Mouse (Mus musculus): ENCODE results near the gene Nt5dc3.

The Nt5dc3 gene

DNA sequence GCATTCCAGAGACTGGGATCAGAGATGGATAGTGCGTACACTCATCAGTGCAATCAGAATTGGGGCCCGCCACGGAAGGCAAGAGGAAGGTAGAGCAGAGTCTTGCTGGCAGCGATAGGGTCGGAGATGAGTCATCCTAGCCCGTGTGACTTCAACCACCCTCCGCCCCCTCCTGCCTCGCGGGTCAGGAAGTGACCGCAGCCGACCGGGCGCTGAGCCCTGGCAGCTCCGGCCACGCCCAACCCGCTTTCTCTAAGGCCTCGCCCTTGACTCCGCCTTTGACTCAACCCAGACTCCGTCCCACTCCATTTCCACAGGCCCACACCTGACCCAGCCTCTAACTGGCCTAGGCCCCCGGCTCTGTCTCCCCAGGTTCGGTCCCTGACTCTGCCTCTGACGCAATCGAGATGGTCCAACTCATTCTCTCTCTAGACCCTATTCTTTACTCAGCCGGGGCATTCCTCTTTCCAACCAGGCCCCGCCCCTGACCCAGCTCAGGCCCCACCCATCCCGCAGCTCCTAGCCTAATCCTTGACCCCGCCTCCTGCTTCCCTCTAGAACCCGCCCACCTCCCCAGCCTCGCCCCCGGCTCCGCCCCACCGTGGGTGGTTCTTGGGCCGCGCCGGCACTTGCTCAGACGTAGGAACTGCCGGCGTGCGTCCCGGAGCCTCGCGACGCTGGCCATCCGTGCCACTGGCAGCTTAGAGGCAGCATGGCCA lies at the start of gene Nt5dc3:
Gene Nt5dc3, plus strand, starts transcription at position 608 of the 719 bp plus-strand sequence.
- in situ Hi-C loops (cut with MboI): no loop called here

DNA sequence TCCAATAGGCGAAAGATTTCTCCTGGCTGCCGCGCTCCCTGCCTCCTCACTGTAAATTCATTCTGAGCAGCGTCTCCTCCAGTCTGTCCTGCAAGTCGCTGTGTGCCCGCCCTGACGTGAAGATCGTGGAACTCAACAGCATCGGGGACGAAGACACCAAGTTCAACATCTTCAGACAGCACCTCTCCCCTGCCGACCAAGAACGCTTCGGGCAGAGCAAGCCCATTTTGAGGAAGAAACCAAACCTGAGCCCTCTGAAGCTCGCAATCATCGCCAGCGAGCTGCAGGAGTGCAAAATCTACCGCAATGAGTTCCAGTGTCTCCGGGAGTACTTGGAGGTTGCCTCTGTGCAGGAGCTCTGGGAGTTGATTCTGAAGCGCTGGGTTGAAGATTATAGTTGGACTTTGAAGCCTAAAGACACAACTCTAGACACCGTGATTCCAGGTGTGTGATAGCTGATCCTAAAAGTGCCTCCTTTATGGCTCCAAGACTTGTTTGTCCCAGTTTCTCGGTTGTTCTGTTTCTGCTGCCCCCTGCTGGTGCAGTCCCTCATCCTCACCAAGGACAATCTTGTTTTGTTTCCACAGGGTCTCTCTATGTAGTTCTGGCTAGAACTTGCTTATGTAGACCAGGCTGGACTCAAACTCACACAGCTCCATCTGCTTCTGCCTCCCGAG lies 47.8 kb upstream of the Nt5dc3 start:
- in situ Hi-C loops (cut with MboI): loop anchor here (25.0 kb wide), 1 partner anchor 244 kb away; the partner anchor contains the start of gene Syn3

DNA sequence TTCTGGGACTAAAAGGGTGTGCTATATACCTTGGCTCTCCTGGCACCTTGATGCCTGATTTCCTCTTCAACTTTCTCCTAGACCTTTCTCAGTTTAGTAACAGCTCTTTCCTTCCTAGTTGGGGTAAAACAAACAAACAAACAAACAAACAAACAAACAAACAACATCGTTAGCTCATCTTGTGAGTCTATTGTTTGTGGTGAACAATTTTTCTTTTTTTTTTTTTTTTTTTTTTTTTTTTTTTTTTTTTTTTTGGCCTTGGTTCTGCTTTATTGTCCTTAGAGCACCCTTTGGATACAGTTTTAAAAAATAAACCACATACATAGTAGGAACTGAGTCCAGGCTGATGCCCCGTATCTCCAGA lies 47.3 kb upstream of the Nt5dc3 start:
- in situ Hi-C loops (cut with MboI): loop anchor here (25.0 kb wide), 1 partner anchor 244 kb away; the partner anchor contains the start of gene Syn3

DNA sequence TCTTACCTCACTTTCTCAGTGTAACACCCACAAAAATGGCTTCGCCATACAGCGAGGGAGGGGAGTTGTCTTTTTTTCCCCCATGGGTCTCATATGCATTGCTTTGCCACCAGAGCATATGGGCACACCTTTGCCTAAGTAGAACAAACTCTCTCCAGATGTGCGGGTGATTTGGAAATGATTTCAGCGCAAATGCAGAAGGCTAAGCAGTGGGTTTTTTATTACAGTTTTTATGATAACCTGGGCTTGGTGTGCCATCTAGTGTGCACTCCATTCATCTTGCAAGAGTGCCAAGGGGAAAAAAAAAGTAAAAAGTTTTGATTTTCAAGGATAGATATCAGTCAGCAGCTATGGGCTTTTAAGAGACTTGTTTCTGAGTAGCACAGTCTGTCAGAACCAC lies 43.8 kb upstream of the Nt5dc3 start:
- in situ Hi-C loops (cut with MboI): loop anchor here (25.0 kb wide), 1 partner anchor 248 kb away; the partner anchor contains the start of gene Syn3

DNA sequence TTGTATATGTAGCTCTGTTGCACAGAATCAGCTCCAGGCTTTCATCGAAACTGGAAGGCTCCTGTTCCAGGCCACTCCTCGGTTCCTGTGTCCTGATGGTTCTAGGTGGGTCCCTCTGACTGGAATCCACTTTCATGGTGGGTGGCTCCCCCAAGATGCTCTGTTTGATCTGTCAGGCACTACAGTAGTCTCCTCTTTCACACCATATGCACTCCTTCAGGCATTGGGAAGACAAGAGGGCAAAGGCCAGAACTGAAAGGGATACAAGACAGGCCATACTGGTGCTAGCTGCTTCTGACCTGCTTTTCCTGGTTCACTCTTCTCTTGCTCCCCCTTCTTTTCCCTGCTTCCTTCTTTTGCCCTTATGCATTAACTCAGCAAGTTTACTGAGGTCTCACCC lies 35.9 kb upstream of the Nt5dc3 start:
- in situ Hi-C loops (cut with MboI): loop anchor here (25.0 kb wide), 1 partner anchor 256 kb away; the partner anchor contains the start of gene Syn3

DNA sequence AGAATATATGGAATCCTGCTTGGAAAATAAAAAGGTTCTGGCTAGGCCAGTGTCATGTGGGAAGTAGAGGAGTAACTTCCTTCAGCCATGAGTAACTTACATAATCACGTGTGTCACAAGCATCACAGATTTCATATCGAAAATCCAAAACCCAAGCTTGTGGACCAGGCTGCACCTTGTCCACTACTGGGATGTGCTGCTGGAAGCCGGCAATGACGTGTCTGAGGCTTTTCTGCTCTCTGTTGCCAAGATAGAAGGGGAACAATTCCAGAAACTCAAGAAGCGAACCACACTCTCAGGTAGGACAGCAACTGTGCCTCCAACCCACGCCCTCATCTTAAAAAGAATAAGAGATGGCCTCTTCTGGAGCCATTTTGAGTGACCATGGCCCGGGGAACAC lies 34.5 kb upstream of the Nt5dc3 start:
- in situ Hi-C loops (cut with MboI): loop anchor here (25.0 kb wide), 1 partner anchor 257 kb away; the partner anchor contains the start of gene Syn3

DNA sequence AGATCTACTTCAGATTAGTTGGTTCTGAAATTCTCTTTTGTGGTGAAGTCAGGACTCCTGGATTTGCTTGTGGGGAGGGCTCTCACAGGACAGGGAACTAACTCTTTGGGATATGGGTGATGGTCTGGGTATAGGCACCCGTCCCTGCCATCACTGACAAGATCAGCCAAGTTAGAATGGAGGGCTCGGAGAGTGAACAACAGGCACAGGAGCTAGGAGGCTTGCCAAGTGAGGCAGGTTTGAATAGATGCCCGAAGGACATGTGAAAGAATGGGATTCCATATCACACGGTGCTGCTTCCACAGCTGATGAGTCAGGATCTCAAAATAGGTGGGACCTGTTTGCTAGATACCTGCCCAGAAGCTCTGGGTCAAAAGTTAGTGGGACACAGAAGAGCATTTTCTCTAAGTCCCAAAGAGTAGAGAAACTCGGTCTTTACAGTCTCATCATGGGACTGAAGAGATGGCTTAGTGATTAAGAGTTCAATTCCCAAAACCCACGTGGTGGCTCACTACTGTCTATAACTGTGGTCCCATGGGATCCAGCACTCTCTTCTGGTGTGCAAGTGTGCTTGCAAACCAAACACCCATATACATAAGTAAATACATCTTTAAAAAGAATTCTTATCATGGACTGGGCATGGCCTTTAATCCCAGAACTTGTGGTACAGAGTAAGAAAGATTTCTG lies 22.8 kb upstream of the Nt5dc3 start:
- in situ Hi-C loops (cut with MboI): no loop called here

DNA sequence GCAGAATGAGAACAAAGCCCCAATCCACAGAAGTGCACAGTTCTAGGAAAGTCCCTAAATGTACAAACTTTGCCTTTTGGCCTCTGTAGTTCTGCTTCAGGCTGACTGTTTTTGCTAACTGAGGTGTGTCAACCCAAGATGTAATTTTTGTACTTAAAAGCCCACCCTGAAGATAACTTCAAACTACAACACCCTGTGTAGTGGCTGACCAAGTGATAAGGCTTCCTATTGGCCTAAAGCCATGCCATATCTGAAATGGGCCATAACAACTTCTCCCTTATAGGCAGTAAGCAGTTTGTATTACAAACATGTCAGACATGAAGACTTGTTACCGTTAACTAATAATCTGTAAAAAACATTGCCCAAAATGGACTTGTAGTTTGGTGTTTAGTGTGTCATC lies 21.1 kb upstream of the Nt5dc3 start:
- in situ Hi-C loops (cut with MboI): no loop called here

DNA sequence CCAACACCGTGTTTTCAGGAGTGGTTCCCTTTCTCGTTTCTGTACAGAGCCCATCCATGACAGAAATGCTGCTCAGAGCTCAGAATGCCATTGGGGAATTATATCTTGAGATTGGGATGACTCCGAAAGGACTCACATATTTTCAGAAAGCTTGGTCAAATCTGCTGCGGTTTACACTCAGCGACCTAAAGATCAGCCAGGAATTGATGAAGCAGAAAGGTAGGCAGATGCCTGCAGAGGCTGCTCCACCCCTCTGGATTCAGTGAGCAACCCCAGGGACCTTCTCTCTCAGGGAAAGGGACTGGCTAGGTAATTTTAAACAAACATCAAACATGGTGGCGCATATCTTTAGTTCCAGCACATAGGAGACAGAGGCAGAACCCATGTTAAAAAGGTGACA lies 20.6 kb upstream of the Nt5dc3 start:
- in situ Hi-C loops (cut with MboI): no loop called here

DNA sequence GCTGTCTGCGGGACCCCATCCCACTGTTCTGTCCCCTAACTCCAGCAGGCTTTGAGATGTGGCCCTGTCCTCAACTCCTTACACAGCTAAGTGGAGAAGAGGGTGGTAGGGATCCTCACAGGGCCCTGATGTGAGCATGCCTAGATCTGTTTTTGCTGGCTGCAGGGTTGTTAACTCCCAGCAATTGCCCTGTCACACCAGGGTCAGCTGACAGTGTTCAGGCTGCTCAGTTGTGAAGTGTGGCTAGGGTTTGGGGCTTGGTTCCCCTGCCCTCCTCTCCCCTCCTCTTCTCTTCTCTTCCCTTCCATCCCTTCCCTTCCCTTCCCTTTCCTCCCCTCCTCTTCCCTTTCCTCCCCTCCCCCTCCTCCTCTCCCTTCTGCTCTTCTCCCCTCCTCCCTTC lies 17.6 kb upstream of the Nt5dc3 start:
- in situ Hi-C loops (cut with MboI): no loop called here

DNA sequence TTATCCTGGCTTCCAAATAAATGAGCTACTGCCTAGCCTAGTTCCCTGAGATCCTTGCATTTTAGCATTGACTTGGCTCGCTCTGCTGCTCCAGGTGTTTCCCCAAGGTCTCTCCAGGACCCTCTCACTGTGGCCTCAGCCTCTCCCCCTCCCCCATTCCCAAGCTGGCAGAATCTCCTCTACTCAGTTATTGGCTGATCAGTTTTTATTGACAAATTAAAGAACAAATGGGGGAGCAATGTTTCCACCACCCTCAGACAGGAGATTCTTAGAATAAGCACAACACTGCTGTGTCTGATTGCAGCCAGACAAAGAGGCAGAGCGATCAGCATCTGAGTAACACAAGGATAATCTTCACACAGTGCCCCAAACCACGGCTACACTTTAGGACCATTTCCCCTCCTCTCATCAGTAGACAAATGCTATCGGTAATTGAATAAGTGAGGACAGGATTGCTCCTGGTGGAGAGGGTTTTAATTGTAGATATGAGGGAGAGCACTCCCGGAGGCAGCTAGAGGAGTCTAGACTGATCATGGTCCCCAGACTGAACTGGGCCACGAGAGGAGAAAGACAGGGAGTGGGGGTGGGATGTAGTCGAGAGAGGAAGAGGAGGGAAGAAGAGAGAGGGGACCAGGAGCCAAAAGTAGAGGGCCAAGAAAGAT lies 17.0 kb upstream of the Nt5dc3 start:
- in situ Hi-C loops (cut with MboI): no loop called here

DNA sequence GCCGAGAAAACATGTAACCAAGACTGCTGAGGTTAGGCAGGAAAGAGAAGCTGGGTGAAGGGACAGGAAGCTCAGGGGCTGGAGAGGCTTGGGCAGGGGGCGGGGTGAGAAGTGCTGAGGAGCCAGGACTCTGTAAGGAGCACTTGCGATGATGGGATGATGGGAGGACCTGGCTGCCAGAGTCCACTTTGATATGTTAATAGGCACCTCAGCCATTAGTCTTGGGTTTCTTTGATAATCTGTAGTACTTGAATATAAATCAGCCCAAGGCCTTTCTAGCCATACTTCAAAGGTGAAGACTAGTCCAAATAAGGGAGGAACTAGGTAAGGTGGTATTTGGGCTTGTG lies 16.4 kb upstream of the Nt5dc3 start:
- in situ Hi-C loops (cut with MboI): no loop called here

DNA sequence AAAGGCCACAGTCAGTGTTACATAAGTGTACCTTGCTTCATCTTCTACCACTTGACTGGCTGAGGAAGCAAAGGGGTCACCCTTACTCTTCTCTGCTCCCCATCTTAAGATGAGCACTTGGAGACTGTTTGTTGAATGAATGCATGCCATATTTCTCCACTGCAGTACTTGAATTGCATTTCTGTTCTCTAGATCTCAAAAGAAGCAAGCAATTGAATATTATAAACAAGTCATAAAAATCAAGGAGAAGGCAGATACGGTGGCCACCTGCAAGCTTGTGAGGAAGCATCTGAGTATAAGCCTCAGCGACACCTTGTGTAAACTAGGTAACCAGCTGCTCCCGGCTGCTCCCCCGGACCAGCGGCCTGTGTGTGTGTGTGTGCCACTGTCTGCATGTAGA lies 15.1 kb upstream of the Nt5dc3 start, which contains the start of gene Gm49358:
Gene Gm49358, plus strand, starts transcription at position 301 of the 400 bp plus-strand sequence.
- in situ Hi-C loops (cut with MboI): no loop called here

DNA sequence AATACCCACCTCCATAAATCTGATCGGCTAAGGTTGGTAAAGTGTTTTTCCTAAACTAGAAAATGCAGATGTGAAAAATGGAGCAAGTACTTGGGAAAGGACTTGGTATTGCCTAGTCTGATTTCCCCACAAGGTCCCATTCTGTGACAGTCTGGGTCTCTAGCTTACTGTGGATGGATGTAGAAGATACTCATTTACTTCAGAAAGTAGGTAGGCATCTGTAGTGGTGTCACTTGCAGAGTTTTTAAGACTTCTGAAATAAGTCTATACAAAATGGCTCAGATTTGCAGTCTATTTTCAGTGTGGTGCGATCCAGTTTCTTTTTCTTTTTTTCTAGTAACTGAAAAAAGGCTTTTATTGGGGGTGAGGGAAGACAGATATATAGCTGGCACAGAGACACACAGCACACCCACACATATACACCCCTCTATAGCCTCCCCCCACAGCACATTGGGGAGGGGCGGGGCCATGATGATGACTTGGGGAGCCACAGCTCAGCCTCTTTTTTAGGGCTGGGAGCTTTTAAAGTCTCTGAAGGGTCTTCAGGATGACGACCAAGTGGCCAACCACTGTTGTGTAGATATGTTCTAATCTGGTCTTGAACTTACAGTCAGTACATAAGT lies 13.3 kb upstream of the Nt5dc3 start:
- in situ Hi-C loops (cut with MboI): no loop called here

DNA sequence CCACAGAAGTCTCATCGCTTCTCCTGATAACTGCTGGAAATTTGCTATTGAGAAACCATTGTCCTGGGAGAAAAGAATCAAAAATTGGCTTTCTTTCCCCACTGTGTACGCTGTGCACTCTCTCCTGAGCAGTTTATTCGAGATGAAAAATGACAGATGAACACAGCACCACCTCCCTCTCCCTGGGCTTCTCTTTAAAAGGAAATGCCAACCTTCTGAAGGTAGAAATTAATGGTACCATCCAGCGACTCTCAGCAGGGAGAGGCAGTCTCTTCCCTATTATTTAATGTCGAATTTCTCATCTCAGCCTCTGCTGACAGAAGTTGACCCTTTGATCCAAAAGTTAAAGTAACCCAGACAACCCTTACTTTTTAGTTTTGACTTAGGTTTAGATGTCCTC lies 9.6 kb upstream of the Nt5dc3 start:
- in situ Hi-C loops (cut with MboI): no loop called here

DNA sequence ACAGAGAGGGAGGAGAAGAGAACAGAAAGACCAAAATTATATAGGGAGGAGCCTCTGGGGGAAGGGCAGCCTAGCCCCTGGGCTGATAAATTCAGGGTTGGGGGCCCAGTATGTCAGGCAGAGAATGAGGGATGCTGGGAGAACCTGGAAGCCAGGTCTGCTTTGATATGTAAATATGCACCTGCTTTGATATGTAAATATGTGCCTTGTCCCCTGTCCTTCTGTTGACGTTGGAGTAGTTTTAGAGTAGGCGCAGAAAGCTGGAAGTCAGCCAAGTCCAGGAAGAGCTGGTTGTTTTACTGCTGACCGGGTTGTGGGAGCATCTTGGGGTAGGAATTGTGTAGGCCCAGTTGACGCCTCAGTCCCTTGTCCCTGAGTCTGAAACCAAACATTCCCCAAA lies 9.0 kb upstream of the Nt5dc3 start:
- in situ Hi-C loops (cut with MboI): no loop called here

DNA sequence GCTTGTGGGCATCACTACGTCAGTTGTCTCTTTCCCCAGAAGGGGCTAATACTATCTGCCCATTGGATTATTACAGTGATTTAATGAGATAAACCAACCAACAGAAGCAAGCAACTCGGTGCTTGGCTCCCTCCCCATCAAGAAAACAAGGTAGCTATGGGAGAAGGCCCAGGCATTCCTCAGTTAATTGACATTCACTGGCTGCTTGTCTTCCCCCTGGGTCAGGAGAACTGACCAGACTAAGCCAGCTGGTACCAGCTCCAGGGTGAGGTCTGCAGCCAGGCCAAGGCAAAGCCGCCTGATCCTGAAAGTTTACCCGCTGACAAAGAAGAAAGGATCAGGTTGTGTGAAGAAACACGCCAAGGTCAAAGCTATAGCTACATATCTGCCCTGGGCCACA lies 7.1 kb upstream of the Nt5dc3 start:
- in situ Hi-C loops (cut with MboI): no loop called here

DNA sequence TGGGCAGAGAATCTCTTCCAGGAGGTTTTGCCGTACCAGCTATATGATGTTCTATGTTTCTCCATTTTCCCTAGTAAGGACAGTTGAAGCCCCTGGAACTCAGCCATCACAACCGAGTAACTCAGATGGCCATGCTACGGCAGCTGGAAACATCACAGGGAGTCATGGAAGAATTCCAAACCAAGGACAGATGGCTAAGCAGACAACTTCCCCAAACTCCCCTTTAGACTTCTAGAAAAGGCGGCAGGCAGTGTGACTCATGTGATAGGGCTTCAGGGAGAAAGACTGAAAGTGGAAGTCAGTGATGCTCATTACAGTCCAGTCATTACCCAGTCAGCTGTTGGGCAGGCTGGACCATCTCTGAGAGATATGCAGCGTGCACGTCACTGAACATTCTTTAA lies 6.6 kb upstream of the Nt5dc3 start:
- in situ Hi-C loops (cut with MboI): no loop called here

DNA sequence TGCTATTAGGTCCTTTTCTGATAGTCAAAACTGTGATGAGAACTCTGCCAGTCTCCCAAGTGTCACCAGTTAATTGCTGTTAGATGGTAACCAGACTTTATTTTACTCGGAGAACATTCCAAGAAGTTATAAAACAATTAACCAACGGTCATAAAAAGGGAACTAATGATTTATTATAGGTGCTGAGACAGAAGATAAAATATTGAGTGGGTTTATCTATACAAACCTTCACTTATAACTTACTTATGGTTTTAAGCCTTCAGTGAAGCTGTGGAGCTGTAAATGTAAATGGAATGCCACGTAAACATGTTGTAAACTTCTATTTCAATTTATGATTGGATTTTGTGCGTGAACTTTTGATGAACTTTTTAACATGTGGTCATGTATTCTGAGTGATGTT lies 5.4 kb upstream of the Nt5dc3 start:
- in situ Hi-C loops (cut with MboI): no loop called here

DNA sequence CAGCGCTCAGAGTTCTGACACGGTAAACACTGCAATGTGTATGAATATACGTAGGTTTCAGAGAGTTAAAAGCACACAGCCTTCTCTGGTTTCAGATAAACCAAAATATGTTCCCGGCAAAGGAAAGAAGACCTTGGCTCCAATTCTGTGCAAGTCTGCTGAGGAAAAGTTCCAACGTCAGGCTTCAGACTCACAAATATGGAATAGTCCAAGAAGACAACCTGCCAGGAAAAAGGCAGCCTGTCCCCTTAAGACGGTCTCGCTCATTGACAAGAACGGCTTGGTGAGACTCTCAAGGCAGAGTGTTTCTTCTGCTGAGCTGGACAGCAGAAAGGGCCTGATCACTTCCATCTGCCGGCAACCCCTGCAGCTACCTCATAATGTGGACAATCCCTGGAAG lies 2.5 kb upstream of the Nt5dc3 start:
- in situ Hi-C loops (cut with MboI): no loop called here

DNA sequence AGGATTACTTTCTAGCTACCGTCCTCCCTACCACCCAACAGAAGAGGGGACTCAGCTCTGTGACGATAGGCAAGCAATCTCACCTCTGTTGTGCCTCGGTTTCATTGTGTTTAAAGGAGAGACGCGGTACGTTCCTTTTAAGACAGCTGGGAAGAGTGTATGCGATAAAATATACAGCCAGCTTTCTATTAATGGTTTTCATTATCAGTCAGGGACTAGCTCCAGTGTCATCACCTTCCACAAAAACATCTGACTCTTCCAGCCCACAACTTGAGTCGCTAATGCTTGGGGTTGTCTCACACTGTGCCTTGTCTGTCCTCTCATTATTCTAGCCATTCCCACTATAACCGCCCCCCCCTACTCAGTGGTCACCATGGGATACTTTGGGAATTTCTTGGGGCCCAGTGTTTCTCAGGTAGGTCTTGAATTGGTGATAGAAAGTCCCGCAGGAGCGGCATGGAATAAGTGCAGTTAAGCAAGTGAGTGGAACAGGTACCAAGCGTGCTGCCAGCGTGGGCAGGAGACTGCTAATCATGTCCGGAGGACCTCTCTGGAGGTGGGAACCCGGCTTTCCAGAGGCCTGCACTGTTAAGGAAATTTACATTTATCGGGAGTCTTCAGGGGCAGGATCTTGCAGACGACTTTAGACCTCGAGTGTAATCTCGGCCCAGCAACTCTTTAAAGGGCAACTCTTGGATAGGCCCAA lies 1.0 kb upstream of the Nt5dc3 start:
- in situ Hi-C loops (cut with MboI): no loop called here
